Mouse (Mus musculus) heart, embryonic 12.5 days (tissue): ENCODE measurements around the gene Hnrnpab. TPM values are rescaled to one million over a fixed set of nuclear protein-coding genes. Genes with fewer than 3 reads are reported as not detected.

Source experiments
- ATAC-seq: fragments of 200-750 bp; cut with Nextera tagmentation; 2 replicates; pipeline ENCODE4 v1.8.0; 2017; ENCODE audit warnings: moderate TSS enrichment, moderate library complexity; ENCODE audit not compliant: insufficient number of reproducible peaks, low FRiP score
- H3K27ac ChIP-seq: fragments of 300-500 bp; sonication (generic); 2 replicates; pipeline ENCODE4 v1.5.1; 2016; ENCODE audit warnings: mild to moderate bottlenecking, moderate library complexity; ENCODE audit not compliant: poor library complexity, severe bottlenecking
- H3K27me3 ChIP-seq: fragments of 300-500 bp; sonication (generic); replicated peaks from 2 replicates; pipeline ENCODE4 v1.6.1; 2016; ENCODE audit warnings: mild to moderate bottlenecking, moderate library complexity
- H3K36me3 ChIP-seq: fragments of 300-500 bp; sonication (generic); 2 replicates; pipeline ENCODE4 v1.6.1; 2016; ENCODE audit warnings: mild to moderate bottlenecking, moderate library complexity
- H3K4me1 ChIP-seq: fragments of 300-500 bp; sonication (generic); replicated peaks from 2 replicates; pipeline ENCODE4 v1.6.1; 2016; ENCODE audit warnings: mild to moderate bottlenecking
- H3K4me2 ChIP-seq: fragments of 300-500 bp; sonication (generic); 2 replicates; pipeline ENCODE4 v1.6.1; 2016; ENCODE audit warnings: mild to moderate bottlenecking, moderate library complexity
- H3K4me3 ChIP-seq: fragments of 300-500 bp; sonication (generic); 2 replicates; pipeline ENCODE4 v1.5.1; 2016; ENCODE audit warnings: mild to moderate bottlenecking
- H3K9ac ChIP-seq: fragments of 300-500 bp; sonication (generic); 2 replicates; pipeline ENCODE4 v1.6.1; 2016; ENCODE audit warnings: mild to moderate bottlenecking, moderate library complexity
- H3K9me3 ChIP-seq: fragments of 300-500 bp; sonication (generic); replicated peaks from 2 replicates; pipeline ENCODE4 v1.6.1; 2016; ENCODE audit warnings: mild to moderate bottlenecking, moderate library complexity
- WGBS: fragments of 180-500 bp; shearing (Covaris S2); methylation state at CpG from one replicate; pipeline ENCODE4 v1.1.7; 2016; 5-methylcytosine and 5-hydroxymethylcytosine counted together
- polyA plus RNA-seq: library from polyadenylated mRNA; unstranded; fragments of >200 nt; fragmentation: Nextera tagmentation; extraction: Ambion mirVana; gene quantifications from 2 replicates; pipeline ENCODE4 v1.2.1, GENCODE M21; 2016

Hnrnpab gene
- polyA plus RNA-seq, 1 experiment from 2014 or later: 428 TPM

DNA sequence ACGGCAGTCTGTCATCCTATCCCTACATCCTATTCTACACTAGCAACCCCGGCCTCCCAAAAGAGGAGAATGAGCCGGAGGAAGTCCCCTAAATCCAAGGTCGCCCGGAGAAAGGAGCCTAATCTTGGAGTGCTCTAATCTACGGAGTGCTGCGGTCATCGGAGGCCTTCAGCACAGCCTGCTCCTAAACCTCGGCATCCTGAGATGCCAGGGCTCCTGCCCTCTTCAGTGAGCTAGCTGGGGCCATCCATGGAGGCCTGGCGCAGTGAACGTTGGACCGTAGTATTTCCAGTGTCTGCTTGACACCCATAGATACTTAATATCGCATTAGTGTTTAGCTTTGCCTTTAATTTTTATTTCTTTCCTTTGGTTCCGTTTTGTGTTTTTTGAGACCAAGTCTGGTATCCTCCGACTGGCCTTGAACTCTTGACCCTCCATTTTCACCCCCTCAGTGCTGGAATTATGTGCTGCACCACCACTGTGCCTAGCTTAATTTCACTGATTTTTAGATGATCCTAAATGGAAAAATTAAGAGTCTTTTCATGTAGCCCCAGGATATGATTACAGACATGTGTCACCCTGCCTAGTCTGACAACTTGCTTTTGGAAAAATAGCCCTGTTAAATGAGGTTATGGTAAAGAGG is 570 bp upstream of the Hnrnpab start:
- peak; percentile 29 for ATAC-seq
- Histone ChIP-seq H3K4me3 (peak overlapping the region; percentile 97), H3K9me3 (no peaks in the 10 kb centered on the region), H3K4me2 (peak overlapping the region; percentile 91), H3K9ac (peak overlapping the region; percentile 88), H3K27ac (peak overlapping the region; percentile 91), H3K36me3 (peaks cover 33% of the 10 kb centered on the region), H3K4me1 (peaks cover 33% of the 10 kb centered on the region), H3K27me3 (no peaks in the 10 kb centered on the region)
- 10% methylated on average over 15 of the region's 15 CpGs for WGBS

DNA sequence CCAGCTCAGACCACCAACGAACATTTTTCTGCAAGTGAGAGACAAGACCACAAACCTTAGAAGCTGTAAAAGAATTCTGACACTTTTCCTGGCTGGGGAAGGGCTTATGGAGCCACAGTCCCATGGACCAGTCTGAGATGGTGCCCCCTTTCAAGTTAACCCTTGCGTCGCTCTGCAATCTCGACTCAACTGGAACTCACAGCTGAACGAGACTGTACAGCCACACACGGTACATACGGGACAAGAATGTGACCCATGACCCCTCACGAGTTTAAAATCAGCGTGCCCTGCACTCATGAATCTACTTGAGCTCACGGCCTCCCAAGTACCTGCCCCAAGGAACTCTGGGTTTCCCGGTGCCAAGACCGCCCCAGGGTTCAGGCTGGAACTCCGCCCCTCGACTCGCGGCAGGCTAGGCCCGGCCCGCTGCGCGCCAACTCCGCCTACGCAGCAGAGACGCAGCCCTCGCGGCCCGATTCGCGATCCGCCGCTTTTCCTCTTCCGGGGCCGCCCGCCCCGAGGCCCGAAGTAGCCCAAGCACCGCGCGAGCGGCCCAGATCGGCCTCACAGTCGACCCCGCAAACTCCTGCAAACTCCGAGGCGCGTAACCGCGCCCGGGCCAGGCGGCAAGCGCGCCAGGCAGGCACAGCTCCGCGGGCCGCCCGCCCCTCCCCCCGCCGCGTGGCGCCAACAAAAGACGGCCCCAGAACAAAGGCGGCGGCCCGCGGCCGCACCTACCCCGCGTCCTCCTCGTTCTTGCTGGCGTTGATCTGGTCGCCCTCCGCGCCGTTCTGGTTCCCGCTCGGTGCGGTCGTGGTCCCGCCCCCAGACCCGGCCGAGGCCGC is 823 bp downstream of the Hnrnpab start:
- peak overlapping the region; percentile 94 for H3K27ac ChIP-seq
- H3K9ac ChIP-seq: peak overlapping the region; percentile 100
- H3K9me3 ChIP-seq: no peaks in the 10 kb centered on the region
- ATAC-seq: peak; percentile 85
- WGBS: under 1% methylated on average over 81 of the region's 81 CpGs
- H3K4me1 ChIP-seq: peaks cover 41% of the 10 kb centered on the region
- peak overlapping the region; percentile 97 for H3K4me3 ChIP-seq
- H3K4me2 ChIP-seq: peak overlapping the region; percentile 91
- no peaks in the 10 kb centered on the region for H3K27me3 ChIP-seq
- H3K36me3 ChIP-seq: peaks cover 46% of the 10 kb centered on the region

DNA sequence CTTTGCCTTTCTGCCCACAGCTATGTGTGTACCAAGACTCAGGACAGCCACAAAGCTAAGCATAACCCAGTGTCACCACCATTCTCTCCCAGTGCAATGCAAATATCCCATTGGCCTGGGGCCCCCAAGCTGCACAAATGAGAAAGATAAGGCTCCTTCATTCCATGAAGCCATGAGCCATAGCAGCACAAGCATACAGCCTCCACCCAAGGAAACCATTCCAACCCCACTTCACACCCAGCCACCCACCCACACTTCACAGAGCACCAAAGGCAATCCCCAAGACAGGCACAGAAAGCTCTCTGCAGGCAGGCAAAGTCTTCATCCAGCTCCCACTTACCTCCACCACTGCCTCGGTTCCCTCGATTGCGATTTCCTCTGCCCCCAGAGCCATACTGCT is 4.4 kb downstream of the Hnrnpab start:
- no peaks in the 10 kb centered on the region for H3K27me3 ChIP-seq
- peaks cover 82% of the 10 kb centered on the region for H3K36me3 ChIP-seq
- no peak overlapping the region for H3K4me2 ChIP-seq
- WGBS: 93% methylated on average over 3 of the region's 3 CpGs
- H3K9ac ChIP-seq: no peak overlapping the region
- peaks cover 37% of the 10 kb centered on the region for H3K4me1 ChIP-seq
- ATAC-seq: no peak
- H3K27ac ChIP-seq: no peak overlapping the region
- no peaks in the 10 kb centered on the region for H3K9me3 ChIP-seq
- H3K4me3 ChIP-seq: no peak overlapping the region

DNA sequence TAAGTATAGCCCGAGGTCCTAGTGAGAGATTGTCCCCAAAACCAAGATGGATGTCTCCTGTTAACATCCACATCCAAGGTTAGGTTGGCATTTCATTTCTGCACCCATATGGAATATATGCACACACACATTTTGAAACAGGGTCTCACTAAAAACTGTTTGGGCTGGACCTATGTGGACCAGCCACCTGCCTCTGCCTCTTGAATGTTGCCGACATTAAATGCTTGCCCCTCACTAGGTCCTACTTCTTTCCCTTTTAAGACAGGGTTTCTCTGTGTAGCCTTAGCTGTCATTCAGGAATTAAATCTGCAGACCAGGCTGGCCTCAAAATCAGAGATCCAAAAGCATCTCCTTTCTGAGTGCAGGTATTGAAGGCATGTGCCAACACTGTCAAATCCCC is 9.1 kb downstream of the Hnrnpab start:
- no peak overlapping the region for H3K4me3 ChIP-seq
- H3K27ac ChIP-seq: no peak overlapping the region
- H3K4me2 ChIP-seq: no peak overlapping the region
- 68% methylated on average over 2 of the region's 2 CpGs for WGBS
- H3K36me3 ChIP-seq: peaks cover 98% of the 10 kb centered on the region
- ATAC-seq: no peak
- no peak overlapping the region for H3K9ac ChIP-seq
- no peaks in the 10 kb centered on the region for H3K27me3 ChIP-seq
- peaks cover 12% of the 10 kb centered on the region; the same call in 1 of the 2 replicates for H3K4me1 ChIP-seq
- H3K9me3 ChIP-seq: no peaks in the 10 kb centered on the region

DNA sequence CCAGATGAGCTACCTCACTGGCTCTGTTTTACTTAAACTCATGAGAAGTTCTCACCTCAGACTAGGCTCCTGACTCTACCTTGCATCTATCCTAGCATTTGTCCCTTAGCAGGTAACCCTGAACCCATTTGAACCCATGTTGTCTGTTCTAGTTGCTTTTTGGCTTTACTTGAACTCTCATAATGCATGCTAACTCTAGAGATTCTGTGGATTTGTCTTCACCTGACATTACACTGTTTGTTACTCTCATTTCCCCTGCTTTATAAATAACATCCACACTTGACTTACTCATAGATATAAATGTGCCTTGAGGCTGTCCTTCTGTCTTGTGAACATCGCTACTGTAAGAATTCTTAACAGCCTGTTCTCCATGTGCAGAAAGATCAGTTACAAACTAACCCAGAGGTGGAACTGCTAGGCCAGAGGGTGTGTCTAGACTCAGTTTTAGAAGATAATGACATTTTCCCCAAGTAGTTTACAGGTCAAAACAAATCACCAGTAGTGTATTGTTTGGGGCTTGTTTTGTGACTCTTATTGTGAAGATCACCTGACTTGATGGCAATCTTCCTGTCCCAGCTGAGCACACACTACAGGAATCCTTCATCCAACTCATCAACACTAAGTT is 11.1 kb downstream of the Hnrnpab start:
- H3K9ac ChIP-seq: no peak overlapping the region
- H3K36me3 ChIP-seq: peaks cover 97% of the 10 kb centered on the region
- no peak for ATAC-seq
- H3K4me2 ChIP-seq: no peak overlapping the region
- H3K4me1 ChIP-seq: no peaks in the 10 kb centered on the region
- no peaks in the 10 kb centered on the region for H3K27me3 ChIP-seq
- 87% methylated on average over 1 of the region's 1 CpGs for WGBS
- H3K9me3 ChIP-seq: no peaks in the 10 kb centered on the region
- no peak overlapping the region for H3K27ac ChIP-seq
- H3K4me3 ChIP-seq: no peak overlapping the region

DNA sequence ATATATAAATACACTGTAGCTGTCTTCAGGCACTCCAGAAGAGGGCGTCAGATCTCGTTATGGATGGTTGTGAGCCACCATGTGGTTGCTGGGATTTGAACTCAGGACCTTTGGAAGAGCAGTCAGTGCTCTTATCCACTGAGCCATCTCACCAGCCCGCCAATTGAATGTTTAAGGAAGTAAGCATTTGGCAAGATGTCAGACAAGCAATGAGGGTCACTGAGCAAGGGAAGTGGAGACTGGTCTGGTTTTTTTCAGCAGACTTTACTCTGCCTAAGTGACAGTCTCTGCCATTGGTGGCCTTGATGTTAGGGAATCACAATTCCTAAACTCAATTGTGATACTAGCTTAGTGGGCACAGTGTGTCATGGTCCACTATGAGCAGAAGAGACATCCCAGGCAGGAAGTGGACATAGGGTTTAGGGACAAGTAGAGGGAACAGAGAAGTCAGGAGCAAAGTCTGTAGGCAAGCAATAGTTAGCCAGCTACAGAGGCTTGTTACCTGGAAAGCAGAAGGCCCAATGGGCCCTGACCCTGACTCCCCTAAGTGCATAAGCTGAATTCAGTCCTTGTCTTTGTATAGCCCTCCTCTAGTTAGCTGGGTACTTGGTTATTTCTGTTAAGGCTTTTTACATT is 11.8 kb downstream of the Hnrnpab start:
- Histone ChIP-seq H3K27ac (no peak overlapping the region), H3K4me1 (no peaks in the 10 kb centered on the region), H3K27me3 (no peaks in the 10 kb centered on the region), H3K4me2 (no peak overlapping the region), H3K9me3 (no peaks in the 10 kb centered on the region), H3K9ac (no peak overlapping the region), H3K36me3 (peaks cover 97% of the 10 kb centered on the region), H3K4me3 (no peak overlapping the region)
- WGBS: 75% methylated on average over 3 of the region's 3 CpGs
- no peak; the same call in 1 of the 2 replicates for ATAC-seq

DNA sequence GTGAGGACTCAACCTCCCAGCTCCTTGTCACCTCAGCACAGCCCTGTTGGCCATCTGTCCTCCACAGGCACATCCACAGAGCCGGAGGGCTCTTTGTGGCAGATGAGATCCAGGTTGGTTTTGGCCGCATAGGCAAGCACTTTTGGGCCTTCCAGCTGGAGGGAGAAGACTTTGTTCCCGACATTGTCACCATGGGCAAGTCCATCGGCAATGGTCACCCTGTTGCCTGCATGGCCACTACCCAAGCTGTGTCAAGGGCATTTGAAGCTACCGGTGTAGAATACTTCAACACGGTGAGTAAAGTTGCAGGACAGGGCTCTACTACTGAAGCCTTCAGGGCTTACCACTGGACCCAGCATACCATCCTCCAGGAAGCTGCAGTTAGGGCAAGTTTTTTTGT is 12.8 kb downstream of the Hnrnpab start:
- WGBS: 94% methylated on average over 6 of the region's 6 CpGs
- H3K4me1 ChIP-seq: no peaks in the 10 kb centered on the region
- 0 out of 2 replicates have a peak, but pooled peaks cover 4% of the 10 kb centered on the region for H3K9me3 ChIP-seq
- no peaks in the 10 kb centered on the region for H3K27me3 ChIP-seq
- no peak overlapping the region for H3K4me2 ChIP-seq
- H3K27ac ChIP-seq: no peak overlapping the region
- no peak overlapping the region for H3K9ac ChIP-seq
- no peak overlapping the region for H3K4me3 ChIP-seq
- peak; percentile 17; the same call in 1 of the 2 replicates for ATAC-seq
- H3K36me3 ChIP-seq: peaks cover 97% of the 10 kb centered on the region

DNA sequence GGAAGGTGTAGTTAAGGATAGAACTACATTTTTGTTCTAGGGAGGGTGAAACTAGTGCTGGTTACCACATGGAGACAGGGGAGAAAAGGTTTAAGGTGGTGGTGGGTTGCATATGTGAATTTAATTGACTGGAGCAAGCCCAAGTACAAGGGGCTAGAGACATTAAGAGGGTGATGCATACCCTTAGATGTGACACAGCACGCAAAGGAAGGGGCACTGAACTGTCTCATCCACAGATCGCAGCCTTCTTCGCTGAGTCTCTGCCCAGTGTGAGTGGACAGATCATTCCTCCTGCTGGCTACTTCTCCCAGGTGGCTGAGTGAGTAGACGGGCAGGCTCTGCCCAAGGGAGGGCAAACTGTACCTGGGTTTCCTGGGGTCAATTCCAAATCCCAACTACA is 13.3 kb downstream of the Hnrnpab start:
- Histone ChIP-seq H3K9me3 (0 out of 2 replicates have a peak, but pooled peaks cover 6% of the 10 kb centered on the region), H3K4me3 (no peak overlapping the region), H3K9ac (no peak overlapping the region), H3K27me3 (no peaks in the 10 kb centered on the region), H3K36me3 (peaks cover 97% of the 10 kb centered on the region), H3K4me2 (no peak overlapping the region), H3K4me1 (no peaks in the 10 kb centered on the region), H3K27ac (no peak overlapping the region)
- WGBS: 94% methylated on average over 4 of the region's 4 CpGs
- ATAC-seq: no peak

DNA sequence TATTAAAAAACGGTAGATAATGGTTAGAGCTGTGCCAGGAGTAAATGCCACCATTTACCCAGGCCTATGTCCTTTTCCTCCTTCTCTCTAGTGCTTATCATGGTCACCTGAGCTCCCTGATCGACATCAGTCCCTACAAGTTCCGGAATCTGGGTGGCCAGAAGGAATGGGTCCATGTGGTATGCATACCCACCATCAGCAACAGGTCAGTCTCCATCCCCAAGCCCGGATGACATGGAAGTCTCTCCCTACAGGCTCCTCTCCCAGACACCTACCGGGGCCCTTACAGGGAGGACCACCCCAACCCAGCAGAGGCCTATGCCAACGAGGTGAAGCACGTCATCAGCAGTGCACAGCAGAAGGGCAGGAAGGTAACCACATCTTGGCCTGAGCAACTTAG is 14.7 kb downstream of the Hnrnpab start:
- ATAC-seq: no peak
- H3K4me3 ChIP-seq: no peak overlapping the region
- 85% methylated on average over 7 of the region's 7 CpGs for WGBS
- peaks cover 97% of the 10 kb centered on the region for H3K36me3 ChIP-seq
- no peak overlapping the region for H3K9ac ChIP-seq
- no peaks in the 10 kb centered on the region for H3K27me3 ChIP-seq
- no peaks in the 10 kb centered on the region for H3K4me1 ChIP-seq
- H3K27ac ChIP-seq: no peak overlapping the region
- H3K9me3 ChIP-seq: 0 out of 2 replicates have a peak, but pooled peaks cover 6% of the 10 kb centered on the region
- no peak overlapping the region for H3K4me2 ChIP-seq

DNA sequence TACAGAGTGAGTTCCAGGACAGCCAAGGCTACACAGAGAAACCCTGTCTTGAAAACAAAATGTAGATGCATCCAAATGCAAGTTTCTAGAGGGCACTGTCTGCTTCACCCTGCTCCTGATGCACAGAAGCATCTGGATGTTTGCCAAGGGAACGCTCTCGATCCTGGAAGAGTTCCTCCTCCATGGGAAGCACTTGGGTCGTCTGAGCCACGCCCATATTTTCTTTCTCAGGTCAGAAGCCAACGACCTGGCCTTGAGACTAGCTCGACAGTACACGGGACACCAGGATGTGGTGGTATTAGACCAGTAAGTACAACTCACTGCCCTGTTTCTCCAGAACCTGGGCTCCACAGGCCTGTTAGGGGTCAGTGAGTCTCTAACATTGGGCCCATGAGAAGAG is 15.5 kb downstream of the Hnrnpab start:
- Histone ChIP-seq H3K4me1 (no peaks in the 10 kb centered on the region), H3K9ac (no peak overlapping the region), H3K27ac (no peak overlapping the region), H3K4me2 (no peak overlapping the region), H3K27me3 (no peaks in the 10 kb centered on the region), H3K4me3 (no peak overlapping the region), H3K36me3 (peaks cover 99% of the 10 kb centered on the region), H3K9me3 (0 out of 2 replicates have a peak, but pooled peaks cover 6% of the 10 kb centered on the region)
- no peak for ATAC-seq
- WGBS: 68% methylated on average over 7 of the region's 7 CpGs

DNA sequence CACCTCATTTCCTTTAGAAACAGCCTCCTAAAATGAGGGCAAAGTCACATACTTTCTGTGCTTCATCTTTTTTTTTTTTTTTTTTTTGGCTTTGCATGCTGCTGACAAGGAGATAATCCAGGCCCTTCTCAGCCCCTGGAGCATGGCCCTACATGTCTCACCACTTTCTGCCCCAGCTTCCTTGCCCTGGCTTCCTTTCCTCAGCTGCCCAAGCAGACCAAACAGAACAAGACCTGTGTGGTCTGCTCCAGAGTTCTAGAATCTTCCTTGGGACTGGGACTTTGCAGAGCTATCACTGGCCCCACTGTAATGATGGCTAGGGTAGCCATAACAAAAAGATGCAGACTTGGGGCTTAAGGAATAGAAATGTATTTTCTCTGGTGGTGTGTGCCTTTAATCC is 16.6 kb downstream of the Hnrnpab start:
- no peak for ATAC-seq
- Histone ChIP-seq H3K4me2 (no peak overlapping the region), H3K36me3 (peaks cover 88% of the 10 kb centered on the region), H3K27me3 (no peaks in the 10 kb centered on the region), H3K9me3 (0 out of 2 replicates have a peak, but pooled peaks cover 6% of the 10 kb centered on the region), H3K4me1 (peaks cover 10% of the 10 kb centered on the region), H3K4me3 (no peak overlapping the region), H3K9ac (no peak overlapping the region), H3K27ac (no peak overlapping the region)
